Mouse (Mus musculus): ENCODE results near the gene Ccl6.

DNA sequence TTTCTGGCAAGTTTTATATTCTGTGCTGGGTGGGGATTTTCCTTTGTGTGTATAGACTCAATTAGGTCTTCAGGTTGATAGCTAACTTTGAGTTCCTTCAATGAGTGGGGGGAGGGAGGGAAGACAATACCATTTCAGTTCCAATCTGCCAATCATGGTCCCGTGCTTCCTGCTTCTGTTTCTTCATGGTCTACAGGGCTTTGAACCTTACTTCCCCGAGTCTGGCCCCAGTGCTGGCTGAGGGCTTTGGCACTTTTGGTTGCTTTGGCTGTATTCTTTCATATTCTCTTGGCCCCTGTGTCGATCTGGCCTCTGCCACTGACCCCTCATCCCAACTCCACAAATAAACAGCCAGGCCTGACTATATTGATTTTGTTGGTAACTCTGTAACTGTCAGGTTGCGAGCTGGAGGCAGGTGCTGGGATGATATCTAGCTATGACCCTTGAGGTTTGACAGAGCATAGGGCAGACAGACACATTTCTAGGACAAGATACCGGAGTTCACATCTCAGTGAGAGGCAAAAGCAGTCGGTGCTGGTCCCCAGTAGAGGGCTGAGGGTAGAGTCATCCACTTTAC, 30.5 kb downstream of the Ccl6 start:
- TF ChIP-seq GATA1 (IDR thresholded peaks at IDR 0.05; ENCODE audit: low read length) (no peak), TAL1 (IDR thresholded peaks at IDR 0.05; ENCODE audit: low read length) (no peak)

Measured in erythroblast, embryonic 14.5 days (primary cell).